Mouse (Mus musculus): ENCODE results near the gene Capzb.

Gene Capzb

DNA sequence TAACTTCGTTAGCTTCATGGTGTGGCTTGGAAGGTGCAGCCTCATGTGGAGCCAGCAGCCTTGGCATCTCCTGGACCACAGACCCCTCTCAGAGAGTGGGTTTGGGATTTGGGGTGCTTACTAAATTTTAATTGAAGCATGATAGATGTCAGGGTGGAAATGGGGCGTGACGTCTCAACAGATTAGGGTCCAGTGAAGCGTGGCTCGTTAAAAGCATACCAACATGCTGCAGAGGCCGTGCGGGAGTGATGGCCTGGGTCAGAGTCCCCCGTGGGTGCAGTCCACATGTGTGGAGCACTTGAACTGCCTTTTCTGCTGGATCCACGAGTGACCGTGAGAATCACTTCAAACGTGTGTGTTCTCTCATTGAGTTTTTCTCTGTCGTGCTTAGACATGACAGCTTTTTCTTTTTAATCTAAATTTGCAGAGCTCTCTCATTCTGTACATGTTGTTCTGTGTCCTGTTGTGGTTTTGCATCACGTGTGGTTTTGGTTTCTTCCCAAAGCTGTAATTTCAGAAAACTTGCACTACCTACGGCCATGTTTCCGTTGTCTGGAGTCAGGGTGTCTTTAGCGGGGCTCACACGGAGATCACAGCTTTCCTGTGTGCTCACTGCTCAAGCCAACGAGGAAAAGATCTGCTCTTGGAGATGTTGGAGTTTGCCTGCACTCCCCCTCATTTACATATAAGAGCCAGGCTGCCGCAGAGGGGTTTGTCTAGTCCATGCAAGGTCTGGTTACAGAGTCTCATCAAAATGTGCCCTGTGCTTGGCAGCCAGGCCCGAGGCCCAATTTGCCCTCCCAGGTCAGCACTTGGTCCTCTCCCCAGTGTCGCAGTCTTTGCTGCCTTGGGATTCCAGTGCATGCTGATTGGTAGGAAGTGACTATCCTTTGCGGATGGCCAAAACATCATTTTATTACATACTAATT is 49.2 kb downstream of the Capzb start:
- no peak for DNase-seq

DNA sequence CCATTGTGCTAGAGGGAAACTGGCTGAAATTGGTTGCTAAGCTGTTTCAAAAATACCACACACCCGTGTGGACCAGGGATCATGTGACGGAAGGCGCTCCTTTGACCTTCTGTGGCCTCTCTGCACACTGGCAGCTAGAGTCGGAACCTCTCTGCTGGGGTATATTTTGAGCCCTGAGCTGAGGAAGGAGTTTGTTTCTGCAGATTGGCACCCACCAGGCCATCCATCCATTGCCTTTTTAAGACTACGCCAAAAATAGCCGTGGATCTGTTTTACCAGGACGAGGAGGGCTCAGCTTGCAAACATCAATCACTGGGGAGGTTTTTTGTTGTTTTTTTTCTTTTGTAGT is 49.9 kb downstream of the Capzb start:
- peak; percentile 53 for DNase-seq

DNA sequence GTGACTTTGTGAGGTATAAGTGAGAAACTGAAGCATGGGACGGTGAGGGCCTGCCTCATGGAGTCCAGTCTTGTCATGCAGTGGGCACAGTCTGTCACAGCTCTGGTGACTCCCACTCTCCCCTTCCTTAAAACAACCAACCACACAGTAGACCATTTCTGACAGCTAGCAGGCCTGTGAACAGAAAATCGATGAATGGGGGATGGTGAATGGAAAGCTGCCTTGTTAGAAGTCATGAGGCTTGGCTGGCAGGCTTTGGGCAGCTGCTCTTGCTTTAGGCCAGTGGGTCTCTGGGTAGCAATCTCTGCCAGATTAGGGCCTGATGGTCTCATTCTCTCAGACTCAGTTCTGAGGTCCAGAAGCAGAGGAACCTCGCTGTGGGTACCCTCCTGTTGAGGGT is 51.5 kb downstream of the Capzb start:
- no peak for DNase-seq

DNA sequence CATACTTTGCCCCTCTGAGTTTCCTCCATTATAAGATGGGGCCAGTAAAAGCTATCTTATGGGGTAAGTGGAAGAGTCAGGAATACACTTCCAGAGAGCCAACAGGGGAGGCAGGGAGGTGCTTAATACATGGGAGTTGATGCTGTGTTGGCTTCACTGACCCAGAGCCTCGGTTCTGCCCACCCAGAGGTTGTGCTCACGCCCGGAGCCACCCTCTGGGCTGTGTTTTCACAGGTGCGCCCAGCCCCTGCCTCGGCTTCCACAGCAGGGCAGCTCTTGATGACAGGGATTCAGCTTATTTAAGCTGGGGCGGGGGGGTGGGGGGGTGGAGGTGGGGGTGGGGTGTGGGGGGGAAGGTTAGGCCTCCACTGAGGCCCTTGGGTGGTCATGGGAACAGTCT is 52.1 kb downstream of the Capzb start:
- no peak for DNase-seq

DNA sequence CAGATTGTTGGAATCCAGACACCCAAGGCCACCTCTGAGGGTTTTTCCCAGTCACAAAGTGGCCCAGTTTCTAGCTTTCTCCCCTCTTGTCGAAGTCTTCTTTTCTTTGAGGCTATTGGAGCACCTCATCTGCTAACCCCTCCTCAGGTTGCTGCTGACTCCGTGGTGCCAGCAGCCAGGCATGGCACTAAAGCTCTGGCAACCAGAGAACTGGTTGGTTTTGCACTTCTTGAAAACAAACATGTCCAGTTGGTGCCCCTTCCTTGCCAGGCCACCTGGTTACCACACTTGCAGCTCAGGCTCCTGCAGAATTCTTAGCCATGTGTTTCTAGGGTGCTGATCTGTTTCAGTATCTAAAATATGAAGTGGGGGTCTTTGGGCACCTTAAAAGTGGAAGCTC is 52.8 kb downstream of the Capzb start:
- no peak for DNase-seq

DNA sequence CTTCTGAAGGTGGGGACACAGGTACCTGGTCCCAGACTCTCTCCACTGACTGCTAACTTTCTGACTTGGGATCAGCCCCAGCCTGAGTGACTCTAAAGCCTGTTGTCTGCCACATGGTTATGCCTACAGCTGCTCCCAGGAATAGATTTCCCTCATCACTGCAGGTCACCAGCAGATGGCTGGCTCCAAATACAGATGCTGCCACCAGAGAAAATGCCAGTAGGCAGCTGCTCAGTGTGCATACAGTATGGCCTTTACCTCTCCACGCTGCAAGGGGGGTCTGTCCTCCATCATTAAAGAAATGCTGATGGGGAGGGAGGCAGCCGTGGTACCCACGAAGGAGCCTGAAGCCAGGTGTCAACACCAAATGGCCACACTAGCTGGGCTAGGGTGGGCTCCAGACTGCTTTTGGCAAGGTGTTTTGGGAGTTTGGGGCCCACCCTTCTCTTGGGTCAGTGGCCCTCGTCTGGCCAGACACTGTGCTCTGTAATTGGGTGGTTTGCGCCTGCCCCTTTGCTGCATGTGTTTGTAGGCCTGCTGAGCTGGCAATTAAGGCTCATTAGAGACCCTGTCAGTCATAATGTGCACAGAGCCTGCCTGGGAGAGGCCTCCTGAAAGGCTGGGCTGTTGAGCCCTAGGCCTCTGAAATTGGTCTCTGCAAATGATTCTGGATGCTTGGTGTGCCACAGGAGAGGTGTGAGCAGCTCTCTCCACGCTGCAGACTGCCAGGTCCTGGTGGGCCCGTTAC is 53.6 kb downstream of the Capzb start:
- DNase-seq: no peak

DNA sequence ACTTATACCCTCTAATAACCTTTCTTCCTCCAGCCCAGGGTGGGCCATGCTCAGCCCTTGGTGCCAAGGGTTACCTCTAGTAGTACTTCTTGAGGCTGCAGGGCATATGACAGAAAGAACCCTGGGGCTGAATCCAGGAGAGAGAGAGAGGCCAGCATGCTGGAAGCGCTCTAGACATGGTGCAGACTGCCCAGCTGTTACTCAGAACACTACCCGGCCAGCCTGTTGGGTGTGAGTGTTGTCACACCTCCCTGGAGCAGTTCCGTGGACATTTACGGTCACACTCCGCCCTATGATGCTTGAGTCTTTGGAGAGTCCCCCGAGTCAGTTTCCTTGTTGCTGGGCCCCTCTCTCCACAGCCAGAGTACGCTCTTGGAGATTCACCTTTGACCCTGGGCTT is 55.3 kb downstream of the Capzb start:
- DNase-seq: no peak

DNA sequence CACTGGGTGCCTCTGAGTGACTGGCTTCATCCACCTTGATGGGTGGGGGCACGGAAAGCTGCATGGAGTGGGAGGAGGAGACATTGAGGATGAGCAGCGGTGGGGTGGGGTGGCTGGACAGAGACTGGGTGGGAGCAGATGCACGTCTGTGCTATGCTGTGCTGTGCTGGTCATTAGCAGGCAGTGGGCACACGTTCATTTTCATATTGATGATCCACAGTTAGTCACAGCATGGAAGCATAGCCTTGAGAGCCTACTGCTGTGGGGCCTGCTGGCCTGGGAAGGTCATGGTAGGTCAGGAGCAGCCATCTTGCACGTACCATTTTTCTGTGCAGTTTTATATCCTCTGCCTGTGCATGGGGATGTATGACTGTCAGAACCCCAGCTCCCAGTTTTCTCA is 56.0 kb downstream of the Capzb start:
- no peak for DNase-seq

DNA sequence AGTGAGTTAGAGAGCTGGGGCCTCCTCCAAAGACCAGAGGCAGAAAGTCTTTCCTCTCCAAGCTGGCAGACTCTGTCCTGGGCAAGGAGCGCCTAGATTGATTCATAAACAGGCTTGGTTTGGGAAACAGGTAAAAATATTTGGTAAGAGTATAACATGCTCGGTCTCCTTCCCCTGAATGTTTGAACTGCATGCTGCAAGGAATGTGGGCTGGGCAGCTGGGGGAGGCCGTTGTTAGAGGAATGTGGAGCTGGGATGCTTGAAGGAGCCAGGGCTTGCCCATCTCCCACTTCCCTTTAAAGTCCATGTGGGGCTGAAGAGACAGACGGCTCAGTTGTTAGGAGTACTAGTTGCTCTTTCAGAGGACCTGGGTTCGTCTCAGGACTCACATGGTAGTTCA is 57.3 kb downstream of the Capzb start:
- DNase-seq: no peak

DNA sequence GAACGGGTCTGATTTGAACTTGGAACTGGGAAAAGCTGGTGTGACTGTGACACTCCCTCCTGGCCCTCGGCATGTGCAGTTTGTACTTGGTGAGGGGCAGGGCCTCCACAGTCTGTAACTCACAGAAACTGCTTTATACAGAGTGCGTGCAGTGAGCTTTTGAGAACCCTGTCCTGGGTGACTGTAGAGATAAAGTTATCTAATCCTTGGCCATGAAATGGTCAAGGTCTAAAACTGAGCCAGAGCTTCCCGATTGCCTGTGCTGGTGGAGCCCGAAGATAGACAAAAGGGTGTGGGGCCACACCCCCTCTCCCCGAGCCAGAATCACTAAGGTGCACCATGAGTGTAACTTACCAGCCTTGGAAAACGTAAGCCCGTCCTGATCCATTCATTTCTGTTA is 58.2 kb downstream of the Capzb start:
- no peak for DNase-seq

DNA sequence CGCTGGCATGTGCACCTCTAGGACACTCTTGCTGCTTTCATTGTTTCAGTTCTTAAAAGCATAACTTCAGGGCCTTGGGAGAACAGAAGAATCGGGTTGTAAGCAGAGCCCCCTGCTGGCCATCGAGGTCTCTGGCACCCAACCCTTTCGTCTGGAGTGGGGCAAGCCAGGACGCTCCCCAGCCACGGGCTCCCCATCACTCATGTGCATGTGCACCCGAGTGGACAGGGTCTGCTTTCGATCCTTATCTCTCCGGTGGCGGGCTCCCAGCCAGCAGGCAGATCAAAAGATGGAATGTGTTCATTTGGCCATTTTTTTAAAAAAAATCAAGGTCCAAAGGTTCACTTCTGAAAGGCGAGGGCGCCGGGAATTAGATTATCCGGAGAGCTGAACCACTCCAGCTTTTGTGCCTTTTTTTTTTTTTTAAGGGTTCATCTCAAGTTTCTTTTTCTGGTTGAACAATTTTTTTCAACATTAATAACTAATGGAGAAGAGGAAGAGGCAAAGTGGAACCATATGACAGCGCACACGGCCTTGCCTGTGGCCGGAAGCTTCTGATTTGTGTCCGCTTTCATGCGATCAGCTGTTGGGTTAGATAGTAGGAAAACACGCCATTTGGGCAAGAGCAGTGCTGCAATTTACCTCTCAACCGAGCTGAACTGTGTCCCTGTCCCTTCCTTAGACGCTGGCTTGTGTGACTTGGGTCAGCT is 59.5 kb downstream of the Capzb start:
- DNase-seq: peak; percentile 88

DNA sequence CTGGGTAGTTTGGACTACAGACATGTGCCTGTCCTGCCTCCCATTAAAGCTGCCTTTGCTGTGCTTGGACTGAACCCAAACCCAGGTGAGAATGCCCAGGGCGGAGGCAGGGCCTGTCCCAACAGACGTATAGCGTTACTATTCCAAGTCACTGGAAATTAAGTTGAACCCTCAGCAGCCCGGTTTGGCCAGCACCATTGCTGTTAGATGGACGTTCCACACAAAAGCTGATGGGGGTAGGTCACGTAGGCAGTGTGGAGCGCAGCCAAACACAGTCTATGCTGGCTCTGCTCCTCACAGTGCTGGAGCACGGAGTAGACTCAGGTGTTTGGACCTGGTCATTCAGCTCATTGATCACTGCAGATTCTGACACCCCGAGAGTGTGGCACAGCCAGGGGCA is 60.5 kb downstream of the Capzb start:
- DNase-seq: peak; percentile 36

DNA sequence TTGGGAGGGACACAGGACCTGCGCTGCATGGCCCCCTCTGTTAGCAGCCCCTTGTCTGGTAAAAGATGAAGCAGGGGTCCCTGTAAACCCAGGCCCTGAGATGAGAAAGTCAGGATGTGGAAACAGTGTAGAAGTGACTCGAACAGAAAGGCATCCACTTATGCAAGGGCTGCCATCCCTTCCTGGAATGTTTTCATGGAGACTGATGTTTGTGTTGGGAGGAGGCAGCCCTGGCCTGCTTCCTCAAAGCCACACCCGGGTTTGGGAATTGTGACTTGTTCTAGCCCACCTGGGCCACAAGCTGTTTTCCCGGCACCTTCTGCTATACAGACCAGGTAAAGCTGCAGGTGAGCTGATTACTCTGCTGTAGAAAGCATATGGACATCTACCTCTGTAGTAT is 63.4 kb downstream of the Capzb start:
- no peak for DNase-seq

DNA sequence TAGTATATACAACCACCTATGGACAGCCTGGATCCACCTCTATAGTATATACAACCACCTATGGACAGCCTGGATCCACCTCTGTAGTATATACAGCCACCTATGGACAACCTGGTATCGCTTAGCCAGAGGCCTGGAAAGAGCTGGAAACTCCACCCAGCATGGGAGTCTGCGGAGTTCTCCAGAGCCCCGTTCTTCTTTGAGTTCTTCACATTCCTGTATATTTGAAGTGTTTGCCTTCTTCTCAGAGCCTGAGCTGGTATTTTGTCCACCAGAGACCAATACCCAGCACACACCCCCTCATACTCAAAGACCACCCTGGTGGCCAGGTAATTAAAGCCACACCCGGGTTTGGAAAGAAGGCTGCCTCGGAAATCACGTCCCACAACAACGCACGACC is 64.0 kb downstream of the Capzb start:
- DNase-seq: no peak

DNA sequence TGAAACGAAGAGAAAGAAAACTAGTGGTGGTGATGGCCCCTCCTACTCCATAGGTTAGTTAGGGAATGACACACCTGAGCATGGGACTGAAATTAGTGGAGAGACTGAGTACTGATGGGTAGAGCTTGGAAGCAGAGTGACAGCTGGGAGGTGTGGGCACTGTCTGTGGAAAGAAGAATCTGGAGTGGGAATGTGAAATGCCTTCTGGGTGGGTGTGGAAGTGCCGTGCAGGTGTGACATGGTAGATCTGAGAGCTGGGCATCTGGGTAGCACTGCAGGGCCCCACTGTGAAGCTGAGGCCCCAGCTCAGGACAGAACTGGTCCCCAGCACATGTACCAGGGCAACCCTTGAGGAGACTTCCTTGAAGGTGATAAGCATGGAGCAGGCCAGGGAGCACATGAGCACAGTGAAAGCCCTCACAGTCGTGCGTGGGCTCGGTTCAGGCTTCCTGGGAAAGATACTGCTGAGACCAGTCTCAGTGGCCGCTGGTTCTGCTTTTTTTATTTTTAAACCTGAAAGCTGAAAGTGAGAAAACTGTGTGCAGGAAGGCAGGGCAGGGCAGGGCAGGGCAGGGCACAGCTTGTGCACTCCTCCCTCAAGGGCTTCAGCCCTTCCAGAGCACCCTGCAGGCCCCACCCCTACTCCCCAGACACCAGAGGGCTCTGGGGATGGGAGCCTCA is 66.1 kb downstream of the Capzb start:
- DNase-seq: no peak

DNA sequence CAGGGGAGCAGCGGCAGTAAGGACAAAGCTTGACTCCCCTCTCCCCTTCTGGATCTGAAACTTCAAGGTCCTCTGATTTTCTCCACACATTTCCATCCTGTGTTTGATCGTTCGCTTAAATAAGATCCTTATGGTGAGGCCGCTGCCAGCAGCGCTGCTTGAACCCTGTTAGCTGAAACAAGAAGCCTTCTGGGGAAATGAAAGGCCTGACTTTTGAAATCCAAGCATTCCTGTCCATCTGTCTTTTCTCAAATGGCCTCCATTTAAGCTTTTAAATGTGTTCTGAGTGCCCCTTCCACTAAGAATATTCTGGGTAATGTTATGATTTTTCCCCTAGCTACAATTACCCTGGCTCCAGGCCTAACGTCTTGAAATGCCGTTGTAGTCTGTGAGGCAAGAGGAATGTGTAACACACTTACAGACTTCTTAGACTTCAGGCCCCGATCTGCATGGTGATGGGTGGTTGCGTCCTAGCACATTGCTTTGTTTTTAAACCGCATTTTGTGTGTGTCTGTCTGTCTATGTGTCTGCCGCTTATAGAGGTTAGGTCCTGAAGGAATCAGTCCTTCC is 66.7 kb downstream of the Capzb start:
- DNase-seq: no peak

DNA sequence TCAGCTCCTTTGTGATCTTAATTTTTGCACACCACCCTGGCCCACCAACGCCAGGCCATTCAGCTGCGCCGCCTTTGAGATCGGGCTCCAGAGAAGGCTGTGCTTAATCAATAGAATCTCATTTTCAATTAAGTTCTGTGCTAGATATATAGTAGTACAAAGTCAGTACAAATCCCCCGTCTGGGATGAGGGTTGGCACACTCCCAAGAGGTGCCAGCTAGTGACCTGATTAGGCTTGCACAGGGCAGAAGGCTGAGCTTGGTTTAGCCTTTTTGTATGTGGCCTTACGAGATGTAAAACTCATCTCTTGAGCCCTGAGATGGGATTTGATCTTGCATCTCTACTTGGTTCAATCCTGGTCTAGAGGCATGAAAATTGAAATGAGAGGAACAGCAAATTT is 70.3 kb downstream of the Capzb start:
- no peak for DNase-seq

DNA sequence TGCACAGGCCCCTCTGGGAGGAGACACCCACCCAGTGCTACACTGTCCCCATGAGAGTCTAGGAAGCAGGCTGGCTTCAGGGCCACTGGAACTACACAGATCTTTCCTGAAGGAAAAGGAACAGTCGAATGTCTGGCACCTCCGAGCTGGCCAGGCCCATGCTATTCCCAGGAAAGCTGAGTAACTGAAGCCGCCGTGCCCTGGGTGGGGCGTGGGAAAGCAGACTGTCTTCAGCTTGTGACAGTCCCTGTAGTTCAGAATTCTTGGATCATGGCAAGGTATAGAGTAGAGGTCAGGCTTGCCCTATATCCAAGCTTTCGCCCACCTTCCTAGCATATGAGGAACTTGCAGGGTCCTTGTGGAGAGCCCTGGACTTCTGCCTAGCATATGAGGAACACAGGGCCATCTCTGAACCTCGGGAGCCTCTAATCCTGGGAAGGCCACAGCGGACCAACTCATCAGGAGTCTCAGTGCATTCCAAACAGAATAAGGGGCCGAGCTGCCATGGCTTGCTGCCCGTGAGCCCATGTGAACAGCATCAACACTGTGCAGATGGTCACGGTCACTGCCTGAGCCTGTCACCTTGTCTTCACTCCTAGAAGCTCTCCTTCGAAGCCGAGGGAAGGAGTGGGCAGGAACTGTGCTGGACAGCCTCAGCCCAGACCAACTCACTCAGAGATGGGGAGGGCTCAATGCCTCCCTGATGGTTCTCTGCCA is 73.2 kb downstream of the Capzb start:
- DNase-seq: no peak

DNA sequence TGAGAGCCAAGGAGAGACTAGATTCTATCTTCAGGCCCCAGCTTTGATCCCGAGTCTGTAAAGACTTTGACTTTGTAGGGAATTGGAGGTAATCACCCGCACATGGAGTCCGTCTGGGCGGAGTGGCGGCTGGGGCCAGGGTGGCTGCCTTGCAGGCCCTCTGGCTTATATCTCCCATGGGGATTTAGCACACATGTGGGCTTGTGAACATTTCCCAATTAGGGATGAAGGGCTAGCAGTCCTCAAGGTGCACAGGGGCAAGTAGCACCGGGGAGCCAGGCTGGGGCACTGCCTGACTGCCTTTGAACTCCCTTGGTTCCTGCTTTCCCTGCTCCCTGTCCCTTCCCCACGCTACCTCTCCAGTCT is 73.8 kb downstream of the Capzb start:
- no peak for DNase-seq

DNA sequence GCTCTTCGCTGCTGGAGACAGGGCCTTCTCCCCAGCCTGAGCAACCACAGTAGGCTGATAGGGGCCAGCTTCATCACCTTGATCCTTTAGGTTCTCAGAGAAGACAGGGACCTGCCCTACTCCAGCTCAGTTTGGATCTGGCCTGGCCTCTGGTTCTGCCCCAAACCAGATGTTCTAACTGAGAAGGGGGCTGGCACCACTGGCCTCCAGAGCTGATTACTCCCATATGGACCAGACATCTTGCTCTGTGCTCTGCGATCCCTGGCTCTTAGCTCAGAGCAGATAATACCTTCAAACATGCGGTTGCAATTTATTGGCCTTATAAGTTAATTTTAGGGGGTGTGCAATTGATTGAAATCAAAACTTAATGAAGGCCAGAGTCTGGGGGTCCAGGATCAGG is 74.6 kb downstream of the Capzb start:
- no peak for DNase-seq

DNA sequence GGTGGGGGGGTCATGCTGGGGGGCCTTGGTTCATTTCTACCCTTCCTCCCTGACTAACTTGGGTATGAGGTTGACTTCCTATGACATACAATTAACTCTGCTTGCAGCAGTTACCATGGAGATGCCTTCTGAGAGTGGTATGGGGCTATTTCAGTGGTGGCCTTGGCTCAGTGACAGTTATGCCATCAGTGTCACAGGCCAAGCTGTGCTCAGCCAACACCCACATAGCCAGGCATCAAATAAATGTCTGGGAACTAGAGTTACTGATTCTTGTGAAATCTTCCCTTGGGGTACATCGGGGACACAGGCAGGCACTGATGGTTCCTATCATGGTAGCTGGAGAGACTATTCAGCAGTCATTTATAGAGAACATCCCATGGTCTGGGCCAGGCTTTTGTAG is 75.5 kb downstream of the Capzb start:
- no peak for DNase-seq

DNA sequence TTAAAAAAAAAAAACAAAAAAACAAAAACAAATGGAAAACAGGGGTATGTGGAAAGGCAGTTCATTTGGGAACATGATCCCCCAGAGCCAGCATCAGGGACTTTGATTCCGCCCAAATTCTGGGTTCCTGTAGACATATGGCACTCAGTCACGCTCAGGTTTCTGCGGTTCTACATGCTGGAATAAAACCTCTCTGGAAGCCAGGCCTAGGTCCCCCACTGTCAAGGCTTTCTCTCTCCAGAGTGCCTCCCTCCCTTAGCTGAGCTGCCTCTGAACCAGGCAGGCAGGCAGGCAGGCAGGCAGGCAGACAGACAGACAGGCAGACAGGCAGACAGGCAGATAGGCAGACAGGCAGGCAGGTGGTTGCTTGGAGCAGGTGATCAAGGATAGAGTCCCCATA is 77.5 kb downstream of the Capzb start:
- DNase-seq: no peak

All from kidney, adult 9 months (tissue).